Mouse (Mus musculus) thymus, adult 2 months (tissue): ENCODE measurements at regions not wholly inside any gene's neighbourhood (a gene's known extent, or its start where the extent isn't known, plus 50 kb on each side); places are given as distances from the start of the nearest gene placed in this dataset.

ENCODE experiments used
- CTCF ChIP-seq: fragments of 200-500 bp; IDR thresholded peaks from 2 replicates; pipeline ENCODE4 v1.5.1; 2012; ENCODE audit warnings: mild to moderate bottlenecking, control low read depth, low read length, moderate library complexity, borderline replicate concordance; ENCODE audit not compliant: control insufficient read depth, poor library complexity, insufficient read depth; ENCODE audit errors: extremely low read depth
- POLR2A ChIP-seq: fragments of 200-500 bp; IDR thresholded peaks from 2 replicates; pipeline ENCODE4 v1.6.1; 2012; ENCODE audit warnings: mild to moderate bottlenecking, low read length, control low read depth, moderate library complexity; ENCODE audit not compliant: control insufficient read depth, poor library complexity, insufficient read depth; ENCODE audit errors: extremely low read depth

DNA sequence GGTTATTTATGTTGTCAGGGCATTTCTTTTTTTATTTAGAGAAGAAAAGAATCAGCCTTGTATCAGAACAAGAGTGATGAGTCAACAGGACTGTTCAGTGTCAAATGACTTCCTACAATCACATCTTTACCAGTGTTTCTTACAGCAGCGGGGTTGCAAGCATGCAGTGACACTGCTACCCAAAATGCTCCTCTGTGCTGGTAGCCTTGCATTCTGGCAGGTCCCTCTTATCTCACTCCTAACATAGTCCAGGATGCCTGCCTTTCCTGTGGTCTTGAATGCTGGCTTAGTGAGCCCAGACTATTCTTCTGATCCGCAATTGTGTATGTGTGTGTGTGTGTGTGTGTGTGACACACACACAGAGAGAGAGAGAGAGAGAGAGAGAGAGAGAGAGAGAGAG lies 506.4 kb upstream of the Camk1g start:
- TF ChIP-seq CTCF, result no peak
- TF ChIP-seq POLR2A, result no peak
